Mouse (Mus musculus): ENCODE results near the gene Fer.
"Not testable (repeated sequence)": the region's sequence is repeated elsewhere in the genome, so short reads cannot be mapped to it uniquely, and the experiment has no call there.

The Fer gene

DNA sequence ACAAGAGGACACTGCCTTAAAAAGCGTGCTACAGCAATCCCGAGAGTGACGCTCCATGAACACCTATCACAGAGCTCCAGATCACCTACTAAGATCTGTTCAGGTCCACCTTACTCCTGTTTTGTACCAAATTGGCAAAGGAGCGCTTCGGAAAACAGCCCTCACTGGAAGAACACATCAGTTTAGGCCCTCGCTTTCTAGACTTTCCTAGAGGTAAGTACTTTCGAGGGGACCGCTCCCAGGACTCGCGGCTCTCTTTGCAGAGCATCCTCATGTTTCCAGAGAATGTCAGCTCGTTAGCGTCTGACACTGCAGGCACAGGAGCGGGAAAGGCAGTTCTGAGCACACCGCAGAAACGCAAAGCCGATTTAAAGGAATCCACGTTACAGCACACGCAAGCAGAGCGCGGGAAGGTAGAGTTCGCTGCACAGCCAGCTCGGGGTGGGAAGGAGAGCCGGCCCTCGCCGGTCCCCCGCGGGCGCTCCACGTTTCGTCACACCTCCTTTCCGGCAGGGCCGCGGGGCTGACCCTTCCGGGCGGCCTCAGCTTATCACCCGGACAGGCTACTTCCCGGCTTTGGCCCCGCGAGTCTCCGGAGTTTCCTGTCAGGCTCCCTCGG is at the start of gene Fer:
Fer (plus strand) TSS at position 51 of the 619 bp plus-strand sequence.
- DNase-seq (ENCODE audit: low read depth, low spot score): no peak

DNA sequence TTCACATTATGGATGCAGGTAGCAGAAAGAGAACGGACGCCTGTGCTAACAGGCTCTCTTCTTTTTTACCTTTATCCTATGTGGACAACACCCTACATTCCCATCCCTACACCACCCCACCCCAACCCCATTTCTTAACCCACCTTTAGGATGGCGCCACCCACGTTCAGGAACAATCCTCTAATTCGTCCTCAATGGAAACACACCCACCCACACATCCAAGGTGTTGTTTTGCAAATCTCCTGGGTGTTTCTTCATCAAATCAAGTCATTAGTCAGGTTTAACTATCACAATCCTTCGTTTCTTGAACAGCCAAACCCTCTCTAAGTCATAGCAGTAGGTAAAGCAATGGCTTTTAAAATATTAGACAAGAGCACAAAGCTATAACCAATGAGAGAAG is 49.3 kb upstream of the Fer start:
- no peak for DNase-seq (ENCODE audit: low read depth, low spot score)

DNA sequence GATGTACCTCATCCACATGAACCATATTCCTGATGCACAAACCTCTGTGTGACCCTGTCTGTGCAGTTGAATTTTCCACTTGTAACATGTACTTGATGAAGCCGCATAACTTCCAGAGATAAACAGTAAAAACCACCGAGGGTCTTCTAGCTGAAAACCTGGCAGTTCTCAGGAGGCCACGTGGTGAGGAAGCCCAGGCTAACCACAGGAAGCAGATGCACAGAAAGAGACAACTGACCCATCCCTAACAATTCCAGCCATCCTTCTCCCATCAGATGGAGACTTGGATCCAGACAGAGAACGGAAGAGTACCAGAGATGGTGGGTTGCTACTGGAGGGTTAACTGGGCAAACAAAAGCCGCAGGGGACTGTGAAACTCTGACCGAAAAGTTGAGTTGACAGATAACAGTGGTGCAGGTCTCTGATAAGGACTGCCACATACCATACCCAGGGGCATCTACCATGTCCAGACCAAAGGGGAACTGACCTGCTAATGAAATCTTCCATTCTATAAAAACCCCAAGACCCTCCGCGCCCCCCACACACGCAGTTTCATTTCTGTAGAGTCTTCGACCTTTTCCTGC is 44.3 kb upstream of the Fer start:
- DNase-seq (ENCODE audit: low read depth, low spot score): no peak

DNA sequence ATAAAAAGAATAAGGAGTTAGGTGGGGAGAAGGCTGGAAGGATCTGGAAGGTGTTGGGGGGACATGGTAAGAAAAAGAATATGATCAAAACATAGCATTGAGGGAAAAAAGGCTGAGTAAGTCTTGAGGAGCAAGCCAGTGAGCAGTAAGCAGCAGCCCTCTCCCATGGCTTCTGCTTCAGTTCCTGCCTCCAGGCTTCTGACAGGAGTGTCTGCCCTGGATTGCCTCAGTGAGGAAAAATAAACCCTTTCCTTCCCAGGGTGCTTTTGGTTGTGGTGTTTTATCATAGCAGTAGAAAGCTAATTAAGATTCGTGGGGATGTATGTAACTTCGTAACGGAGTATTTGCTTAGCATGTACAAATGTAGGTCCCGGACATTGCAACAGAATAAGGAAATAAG is 38.7 kb upstream of the Fer start:
- no peak for DNase-seq (ENCODE audit: low read depth, low spot score)

DNA sequence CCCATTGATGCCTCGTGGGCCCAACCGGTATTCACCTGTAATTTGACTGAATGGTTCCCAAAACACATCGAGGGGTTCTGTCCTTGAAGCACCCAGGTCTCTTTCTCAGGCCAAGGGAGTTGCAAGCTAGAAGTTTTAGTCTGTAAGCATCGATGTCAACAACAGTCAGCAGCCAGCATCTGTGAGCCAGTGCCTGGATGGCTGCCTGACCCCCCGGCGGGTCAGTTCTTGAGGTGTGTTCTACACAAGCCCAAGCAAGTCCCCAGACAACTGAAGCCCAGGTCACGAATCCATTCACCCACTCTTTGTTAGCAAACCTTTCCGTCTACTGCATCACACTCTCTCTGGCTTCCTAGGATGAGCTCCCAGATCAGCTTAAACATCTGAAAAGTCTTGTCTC is 36.7 kb upstream of the Fer start:
- no peak for DNase-seq (ENCODE audit: low read depth, low spot score)

DNA sequence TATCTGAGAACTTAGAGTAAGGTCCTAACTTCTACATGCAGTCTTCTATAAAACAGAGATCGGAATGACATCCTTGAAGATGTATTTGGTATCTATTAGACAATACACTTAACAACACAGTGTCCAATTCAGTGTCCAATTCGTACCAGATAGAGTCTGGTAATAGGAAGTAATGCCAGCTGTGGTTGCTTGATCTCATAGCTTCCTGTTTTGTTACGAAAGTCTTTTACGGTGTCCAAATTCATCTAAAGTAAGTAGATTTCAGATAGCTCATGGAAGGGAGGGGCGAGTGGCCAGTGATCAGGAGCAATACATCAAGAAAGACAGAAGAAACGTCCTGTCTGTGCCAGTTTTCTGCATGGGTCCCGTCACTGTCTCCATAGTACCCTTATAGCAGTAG is 36.1 kb upstream of the Fer start:
- no peak for DNase-seq (ENCODE audit: low read depth, low spot score)

DNA sequence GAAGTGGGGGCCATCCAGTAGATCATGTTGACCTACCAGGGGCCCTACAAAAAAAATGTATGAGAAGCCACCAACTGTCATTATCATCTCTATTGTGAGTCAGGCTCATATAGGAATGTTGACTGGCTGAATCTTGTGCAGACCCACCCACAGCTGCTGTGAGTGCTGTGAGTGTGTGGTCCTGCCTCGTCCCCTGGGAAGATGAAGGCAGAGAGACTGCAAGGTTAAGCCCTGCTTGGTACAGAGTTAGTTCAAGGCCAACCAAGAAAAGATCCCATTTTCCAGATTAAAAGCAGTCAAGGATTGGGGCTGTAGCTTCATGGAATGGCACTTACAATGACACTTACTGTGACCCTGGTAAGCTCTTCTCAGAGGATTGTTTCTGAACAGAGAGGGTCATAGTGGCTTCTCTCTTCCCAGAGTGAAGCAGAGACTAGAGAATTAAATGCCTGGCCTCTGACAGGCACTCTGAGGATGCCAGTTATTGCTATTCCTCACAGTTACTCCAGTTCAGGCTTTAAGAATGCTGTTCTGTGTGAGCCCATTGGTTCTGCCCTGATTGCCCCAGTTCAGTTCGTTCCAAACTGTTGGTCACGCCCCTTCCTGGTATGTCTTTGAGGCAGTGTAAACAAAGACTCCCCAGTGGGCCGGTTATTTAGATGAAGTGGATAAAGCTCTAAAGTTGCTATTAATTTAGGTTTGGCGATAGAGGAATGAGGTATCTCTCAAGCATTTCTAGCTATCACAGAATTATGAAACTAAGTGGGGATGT is 34.1 kb upstream of the Fer start:
- DNase-seq (ENCODE audit: low read depth, low spot score): no peak

DNA sequence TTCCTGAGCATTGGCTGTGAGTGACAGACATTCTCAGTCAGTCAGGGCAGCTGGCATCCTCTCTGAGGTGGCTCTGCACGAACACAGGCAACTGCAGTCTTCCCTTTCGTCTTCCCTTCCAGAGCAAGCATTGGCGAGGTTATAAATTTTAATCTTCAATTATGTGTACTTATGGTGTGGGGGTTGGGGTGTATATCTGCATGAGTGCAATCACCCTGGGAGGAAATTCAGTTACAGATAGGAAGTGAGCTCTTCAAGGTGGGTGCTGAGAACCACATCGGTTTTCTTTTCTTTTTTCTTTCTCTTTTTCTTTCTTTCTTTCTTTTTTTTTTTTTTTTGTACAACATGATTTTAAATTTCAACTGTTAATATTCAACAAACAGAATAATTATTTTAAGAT is 31.3 kb upstream of the Fer start:
- DNase-seq (ENCODE audit: low read depth, low spot score): no peak

DNA sequence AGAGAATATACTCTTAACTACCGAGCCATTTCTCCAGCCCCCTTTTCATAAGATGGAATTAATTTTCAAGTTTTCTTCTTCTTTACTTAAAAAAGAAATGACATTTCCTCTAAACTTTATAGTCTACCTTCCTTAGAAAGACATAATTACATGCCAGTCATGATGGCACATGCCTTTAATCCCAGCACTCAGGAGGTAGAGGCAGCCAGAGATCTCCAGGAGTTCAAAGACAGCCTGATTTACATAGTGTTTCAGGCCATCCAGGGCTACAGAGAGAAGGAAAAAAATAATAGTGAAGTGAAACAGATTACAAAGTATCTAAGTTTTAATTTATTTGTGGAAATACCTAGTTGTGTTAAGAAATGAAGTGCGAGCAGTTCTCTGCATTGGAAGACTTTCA is 26.6 kb upstream of the Fer start:
- DNase-seq (ENCODE audit: low read depth, low spot score): no peak

DNA sequence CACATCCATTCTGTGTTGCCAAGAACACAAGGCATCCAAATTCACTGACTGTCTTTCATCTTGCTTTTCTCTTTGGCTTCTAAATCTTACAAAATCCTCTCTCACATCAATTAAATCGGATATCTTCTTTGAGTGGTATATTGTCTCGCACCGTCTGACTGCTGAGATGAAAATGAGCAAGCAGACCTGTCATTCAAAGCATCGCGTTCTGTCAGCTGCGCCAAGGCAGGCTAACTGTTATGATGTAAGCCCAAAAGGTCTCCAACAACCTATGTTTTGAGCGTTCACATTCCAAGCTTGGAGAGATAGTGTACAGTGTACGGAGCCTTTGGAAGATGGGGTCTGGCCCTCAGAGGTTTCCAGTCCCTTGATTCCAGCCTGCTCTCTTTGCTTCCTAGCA is 26.2 kb upstream of the Fer start:
- DNase-seq (ENCODE audit: low read depth, low spot score): peak; percentile 32

DNA sequence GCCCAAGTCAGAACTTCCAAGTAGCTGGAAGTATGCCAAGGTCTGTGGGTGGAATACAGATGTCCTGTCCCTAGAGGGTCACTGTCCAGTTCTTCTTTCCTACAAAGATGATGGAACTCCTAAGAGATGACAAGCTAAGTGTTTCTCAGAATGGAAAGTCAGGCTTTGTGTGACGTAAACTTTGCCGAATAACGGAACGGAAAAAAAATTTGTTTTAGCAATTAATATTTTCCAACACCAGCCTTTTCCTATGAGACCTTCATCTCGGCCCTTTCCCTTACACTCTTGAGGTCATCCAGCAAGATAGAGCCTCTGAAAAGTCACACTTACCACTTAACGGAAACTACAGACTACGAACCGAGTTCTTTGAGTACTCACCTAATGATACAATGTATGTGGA is 24.7 kb upstream of the Fer start:
- DNase-seq (ENCODE audit: low read depth, low spot score): no peak

DNA sequence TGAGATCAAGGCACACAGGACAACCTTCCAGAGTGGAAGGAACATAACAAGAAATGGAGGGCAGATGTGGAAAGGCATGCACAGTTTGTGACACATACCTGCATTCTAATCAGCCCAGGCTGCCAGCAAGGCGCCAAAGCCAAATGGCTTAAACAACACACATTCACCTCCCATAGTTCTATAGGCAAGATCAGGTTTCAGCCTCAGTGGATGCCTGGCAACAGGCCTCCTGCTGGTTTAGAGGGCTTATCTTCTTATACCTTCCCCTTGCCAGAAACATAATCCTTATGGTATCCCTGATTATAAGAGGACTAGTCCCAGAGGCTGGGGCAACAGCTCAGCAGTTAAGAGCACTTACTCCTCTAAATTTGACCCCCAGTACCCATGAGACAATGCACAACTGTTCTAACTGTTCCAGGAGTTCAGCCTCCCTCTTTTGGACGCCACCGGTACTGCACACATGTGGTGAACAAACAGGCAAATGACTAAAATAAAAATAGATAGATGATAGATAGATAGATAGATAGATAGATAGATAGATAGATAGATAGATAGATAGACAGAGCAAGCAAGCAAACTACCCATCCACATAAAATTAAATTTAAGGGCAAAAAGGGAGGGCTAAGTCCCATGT is 23.1 kb upstream of the Fer start:
- DNase-seq (ENCODE audit: low read depth, low spot score): no peak

DNA sequence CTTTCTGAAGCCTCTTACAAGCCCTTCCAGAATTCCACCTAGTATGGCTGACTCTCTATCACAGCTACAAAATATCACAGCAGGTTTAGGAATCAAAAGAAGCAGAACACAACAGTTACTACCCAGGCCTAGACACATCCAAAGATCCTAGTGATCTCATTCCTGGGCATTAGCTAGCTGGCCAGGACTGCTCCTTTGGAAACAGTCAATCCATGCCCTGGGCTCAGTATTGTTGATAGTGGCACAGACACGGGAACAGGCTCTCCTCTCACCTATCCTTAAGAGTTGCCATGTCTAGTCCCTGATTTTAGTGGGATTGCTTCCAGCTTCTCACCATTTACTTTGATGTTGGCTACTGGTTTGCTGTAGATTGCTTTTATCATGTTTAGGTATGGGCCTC is 20.6 kb upstream of the Fer start:
- DNase-seq (ENCODE audit: low read depth, low spot score): no peak

DNA sequence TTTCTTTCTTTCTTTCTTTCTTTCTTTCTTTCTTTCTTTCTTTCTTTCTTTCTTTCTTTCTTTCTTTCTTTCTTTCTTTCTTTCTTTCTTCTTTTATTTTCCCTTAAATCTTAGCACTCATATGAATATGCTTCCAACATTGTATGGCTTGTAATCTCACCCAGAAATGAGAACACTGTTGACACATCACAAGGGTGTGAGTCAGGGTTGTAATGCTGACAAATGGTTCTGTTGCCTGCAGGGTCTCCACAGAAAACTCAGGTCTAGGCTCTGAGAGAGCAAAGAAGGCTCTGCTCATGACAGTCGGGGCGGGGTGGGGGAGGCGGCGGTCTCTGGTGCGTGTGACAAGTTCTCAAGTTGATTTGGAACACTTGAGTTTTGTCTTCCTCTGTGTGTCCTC is 17.9 kb upstream of the Fer start:
- no peak for DNase-seq (ENCODE audit: low read depth, low spot score)

DNA sequence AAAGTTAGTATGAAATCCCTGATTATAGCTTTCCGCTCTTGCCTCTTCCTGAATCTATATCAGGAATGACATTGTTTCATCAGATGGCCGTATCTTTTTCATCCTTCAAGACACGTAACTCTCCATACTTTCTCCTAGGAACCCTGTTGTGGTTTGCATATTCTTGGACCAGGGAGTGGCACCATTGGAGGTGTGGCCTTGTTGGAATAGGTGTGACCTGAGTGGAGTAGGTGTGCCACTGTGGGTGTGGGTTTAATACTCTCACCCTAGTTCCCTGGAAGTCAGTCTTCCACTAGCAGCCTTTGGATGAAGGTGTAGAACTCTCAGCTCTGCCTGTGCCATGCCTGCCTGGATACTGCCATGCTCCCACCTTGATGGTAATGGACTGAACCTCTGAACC is 17.1 kb upstream of the Fer start:
- DNase-seq (ENCODE audit: low read depth, low spot score): not testable (repeated sequence)

DNA sequence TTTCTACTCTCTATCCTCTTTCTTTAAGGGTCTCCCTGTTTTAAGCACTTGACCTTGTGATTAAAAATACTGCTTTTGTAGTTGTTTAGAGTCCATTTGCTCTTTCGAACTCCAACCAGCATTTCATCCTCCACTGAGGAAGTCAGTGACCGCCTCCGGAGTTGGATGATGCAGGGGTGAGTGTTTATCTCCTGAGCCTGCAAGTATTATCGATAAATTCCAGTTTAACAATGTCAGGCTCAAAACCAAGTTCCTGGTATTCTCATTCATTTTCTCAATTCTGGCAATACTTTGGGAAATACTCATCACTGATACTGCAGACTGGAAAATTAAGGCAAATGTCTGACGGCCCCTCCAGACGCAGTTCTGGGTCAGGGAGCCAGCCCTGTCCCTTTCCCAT is 13.7 kb upstream of the Fer start:
- DNase-seq (ENCODE audit: low read depth, low spot score): no peak

DNA sequence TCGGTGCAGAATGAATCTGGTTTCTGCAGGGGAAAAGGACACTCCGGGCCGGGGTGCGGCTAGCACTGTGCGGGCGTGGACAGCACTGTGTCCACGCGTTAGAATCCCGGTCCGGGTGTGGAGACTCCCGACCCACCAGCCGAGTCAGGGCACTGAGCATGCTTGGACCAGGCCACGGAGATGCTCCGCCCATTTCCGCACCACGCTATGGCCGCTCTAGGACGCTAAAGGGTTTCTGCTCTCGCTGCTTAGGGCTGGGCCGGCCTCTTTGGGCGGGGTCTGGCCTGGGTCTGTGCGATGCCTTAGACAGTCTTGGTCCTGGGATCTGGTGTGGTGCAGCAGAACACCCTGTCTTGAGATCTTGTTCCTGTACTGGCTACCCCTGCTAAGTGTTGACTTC is 13.3 kb upstream of the Fer start:
- DNase-seq (ENCODE audit: low read depth, low spot score): peak; percentile 55

DNA sequence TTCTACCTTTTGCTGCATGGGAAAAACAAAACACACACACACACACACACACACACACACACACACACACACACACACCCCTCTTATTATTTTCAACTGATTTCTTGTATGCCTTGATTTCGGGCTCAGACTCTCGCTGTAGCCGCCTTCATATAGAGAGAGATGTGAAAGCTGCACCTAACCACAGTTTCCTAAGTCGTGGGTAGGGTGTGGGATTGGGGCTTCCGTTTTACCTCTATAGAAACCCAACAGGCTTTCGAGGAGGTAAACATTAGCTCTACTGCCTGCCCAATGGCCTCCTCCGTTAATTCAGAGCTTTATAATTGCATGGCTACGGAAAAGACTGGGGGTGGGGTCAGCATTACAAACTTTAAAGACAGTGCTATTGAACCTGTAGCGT is 12.8 kb upstream of the Fer start:
- no peak for DNase-seq (ENCODE audit: low read depth, low spot score)

DNA sequence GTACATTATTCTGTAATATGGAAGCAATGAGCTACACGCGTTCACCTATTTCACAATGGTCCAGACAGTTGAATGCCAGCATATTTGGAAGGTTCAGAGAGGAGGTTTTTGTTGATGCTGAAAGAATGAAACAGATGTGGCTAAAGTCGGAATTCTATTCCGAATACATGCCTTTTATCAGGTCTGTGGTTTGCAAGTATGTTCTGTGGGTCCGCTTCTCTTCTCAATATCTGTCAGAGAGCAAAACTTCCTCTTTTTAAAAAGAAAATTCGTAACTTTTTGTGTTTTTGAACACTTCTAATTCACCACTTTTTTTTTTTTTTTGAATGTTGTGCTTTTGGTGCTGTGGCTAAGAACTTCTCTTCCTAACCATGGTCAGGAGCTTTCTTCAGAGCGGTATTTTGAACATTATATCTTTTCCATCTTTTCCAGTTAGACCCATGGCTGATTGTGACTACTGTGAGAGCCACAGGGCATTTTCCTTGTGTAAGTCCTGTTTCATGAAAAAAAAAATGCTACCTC is 5.8 kb upstream of the Fer start:
- no peak for DNase-seq (ENCODE audit: low read depth, low spot score)

DNA sequence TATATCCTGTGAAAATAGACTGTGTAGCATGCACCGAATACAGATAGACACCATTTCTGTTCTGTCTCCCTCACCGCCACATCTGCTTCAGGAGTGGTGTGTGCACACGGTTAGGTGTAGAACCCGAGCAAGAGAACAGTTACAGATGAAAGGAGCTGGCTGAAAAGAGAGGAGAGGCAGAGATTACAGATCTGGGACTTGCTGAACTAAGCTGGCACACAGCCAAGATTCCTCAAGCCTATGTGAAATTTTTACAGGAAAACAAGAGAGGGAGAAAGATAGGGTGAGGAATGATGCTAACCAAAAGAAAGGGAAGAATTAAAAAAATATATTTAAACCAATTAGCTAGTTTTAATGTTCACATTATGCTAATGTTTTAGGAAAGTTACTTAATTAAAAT is 1.9 kb upstream of the Fer start:
- DNase-seq (ENCODE audit: low read depth, low spot score): no peak

DNA sequence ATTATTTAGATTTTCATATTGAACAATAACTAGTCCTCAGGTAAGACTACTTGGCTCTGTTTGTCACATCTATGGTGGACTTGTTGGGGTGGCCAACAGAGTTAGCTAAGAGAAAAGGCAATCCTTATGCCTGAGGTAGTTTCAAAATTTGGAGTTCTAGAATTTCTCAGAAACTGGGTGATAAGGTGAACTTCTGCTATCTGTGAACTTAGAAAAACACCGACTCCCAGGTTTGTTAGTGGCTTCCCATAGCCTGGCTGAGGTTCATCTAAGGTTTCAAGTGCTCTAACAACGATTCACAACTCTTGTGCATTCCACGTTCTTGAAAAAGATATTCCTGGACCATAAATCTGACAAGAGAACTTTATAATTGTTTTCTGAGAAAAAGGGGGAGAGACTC is 463 bp upstream of the Fer start:
- no peak for DNase-seq (ENCODE audit: low read depth, low spot score)

DNA sequence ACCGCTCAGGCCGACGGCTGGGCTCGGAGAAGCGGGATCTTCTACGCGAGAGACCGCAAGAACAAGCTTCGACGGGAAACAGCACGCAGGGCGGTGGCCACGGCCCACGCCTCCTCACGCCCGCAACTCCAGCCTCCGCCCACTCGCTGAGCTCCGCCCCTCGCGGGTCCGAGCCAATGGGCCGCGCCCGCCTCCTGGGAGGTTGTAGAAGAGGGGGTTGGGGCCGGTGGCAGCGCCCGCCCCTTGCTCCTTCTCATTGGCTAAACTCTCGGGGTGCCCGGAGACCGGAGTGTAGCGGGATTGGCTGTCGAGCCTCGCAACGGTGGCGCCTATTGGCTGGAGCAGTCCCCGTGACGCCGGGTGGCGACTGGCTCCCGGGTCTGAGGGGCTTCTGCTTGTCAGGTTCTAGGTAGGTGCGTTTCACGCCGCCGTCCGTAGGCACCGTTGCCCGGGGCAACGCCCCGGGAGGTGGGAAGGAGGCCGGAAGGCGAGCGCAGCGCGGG is 836 bp downstream of the Fer start, which contains the start of gene A930002H24Rik:
A930002H24Rik (minus strand) TSS at position 145 of the 503 bp plus-strand sequence.
- peak; percentile 96 for DNase-seq (ENCODE audit: low read depth, low spot score)

Data from brain, embryonic 18.5 days (tissue).